Mouse (Mus musculus) splenic B cell, adult 2 months (primary cell): ENCODE measurements around the gene Plekha4.
A peak's percentile ranks its signal among the peaks of the same experiment; 100 is the strongest.

Source experiments
- DNase-seq: peaks from one replicate; pipeline ENCODE4 v3.0.0-alpha.2; 2011; ENCODE audit warnings: low read depth, low spot score
- H3K27me3 ChIP-seq: 2 replicates; pipeline ENCODE4 v1.6.1; 2012; ENCODE audit warnings: mild to moderate bottlenecking, low read length, moderate library complexity, mixed read lengths; ENCODE audit not compliant: control insufficient read depth, poor library complexity, insufficient read depth, severe bottlenecking
- H3K36me3 ChIP-seq: 2 replicates; pipeline ENCODE4 v1.6.1; 2012; ENCODE audit warnings: mild to moderate bottlenecking, low read length, moderate library complexity, mixed read lengths; ENCODE audit not compliant: control insufficient read depth, poor library complexity, insufficient read depth, severe bottlenecking

The Plekha4 gene

GRCm38 (mm10) chr7:45591880-45592279 lies 65.8 kb downstream of the Plekha4 start:
- Histone ChIP-seq H3K27me3 (no peaks in the 10 kb centered on the region), H3K36me3 (no peaks in the 10 kb centered on the region)
- peak; percentile 90 for DNase-seq

- Histone ChIP-seq H3K36me3 (no peaks in the 10 kb centered on the region), H3K27me3 (no peaks in the 10 kb centered on the region)
- DNase-seq = peak; percentile 88
Measured at GRCm38 (mm10) chr7:45593118-45593815, 67.1 kb downstream of the Plekha4 start.

GRCm38 (mm10) chr7:45595176-45595575 lies 69.0 kb downstream of the Plekha4 start:
- no peaks in the 10 kb centered on the region for H3K36me3 ChIP-seq
- DNase-seq = no peak

GRCm38 (mm10) chr7:45596107-45596506 lies 70.0 kb downstream of the Plekha4 start:
- Histone ChIP-seq H3K36me3 (no peaks in the 10 kb centered on the region), H3K27me3 (no peaks in the 10 kb centered on the region)
- DNase-seq = no peak

More at GRCm38 (mm10) chr7:45595176-45595575, 69.0 kb downstream of the Plekha4 start:
- no peaks in the 10 kb centered on the region for H3K27me3 ChIP-seq

GRCm38 (mm10) chr7:45597013-45597412 lies 70.9 kb downstream of the Plekha4 start:
- H3K27me3 ChIP-seq = no peaks in the 10 kb centered on the region
- DNase-seq = no peak

GRCm38 (mm10) chr7:45597527-45597926 lies 71.4 kb downstream of the Plekha4 start:
- H3K36me3 ChIP-seq = no peaks in the 10 kb centered on the region
- DNase-seq = no peak
- H3K27me3 ChIP-seq = no peaks in the 10 kb centered on the region

More at GRCm38 (mm10) chr7:45597013-45597412, 70.9 kb downstream of the Plekha4 start:
- H3K36me3 ChIP-seq = no peaks in the 10 kb centered on the region

- DNase-seq = no peak
- H3K27me3 ChIP-seq = no peaks in the 10 kb centered on the region; the same call in 1 of the 2 replicates
- H3K36me3 ChIP-seq = no peaks in the 10 kb centered on the region
Measured at GRCm38 (mm10) chr7:45598960-45599879, 73.1 kb downstream of the Plekha4 start.
